Mouse (Mus musculus): ENCODE results near the gene Aldh16a1. TPM values are rescaled to one million over a fixed set of nuclear protein-coding genes. Genes with fewer than 3 reads are reported as not detected.
A peak's percentile ranks its signal among the peaks of the same experiment; 100 is the strongest.

Aldh16a1 gene
- polyA plus RNA-seq, 1 experiment from 2014 or later, result 106 TPM

DNA sequence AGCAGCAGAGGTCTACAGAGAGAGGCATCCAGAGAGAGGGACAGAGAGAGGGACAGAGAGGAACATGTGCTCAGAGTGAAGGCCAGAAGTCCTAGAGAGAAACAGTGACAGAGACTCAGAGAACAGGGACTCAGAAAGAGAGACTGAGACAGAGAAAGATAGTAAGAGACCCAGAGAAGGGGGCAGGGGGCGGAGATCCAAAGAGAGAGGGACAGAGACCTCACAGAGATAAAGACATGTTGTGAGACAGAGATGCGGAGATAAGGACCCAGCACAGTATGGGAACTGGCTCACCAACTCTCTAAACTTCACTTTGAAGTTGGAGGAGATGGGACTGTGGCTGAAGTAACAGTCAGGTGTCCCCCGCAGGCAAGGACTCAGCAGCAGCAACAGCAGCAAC lies 19.0 kb downstream of the Aldh16a1 start:
- no peak overlapping the region for H3K9ac ChIP-seq (ENCODE audit: low read depth, low read length)
- no peak for ATAC-seq
- H3K9me3 ChIP-seq (ENCODE audit: control insufficient read depth, low read length), result peaks cover 3% of the 10 kb centered on the region; the same call in 1 of the 2 replicates
- no peaks in the 10 kb centered on the region for H3K36me3 ChIP-seq (ENCODE audit: control insufficient read depth, insufficient read depth, low read length)
- H3K4me1 ChIP-seq (ENCODE audit: control insufficient read depth, insufficient read depth, low read length), result peaks cover 3% of the 10 kb centered on the region; the same call in 1 of the 2 replicates
- no peaks in the 10 kb centered on the region for H3K27me3 ChIP-seq (replicated peaks; ENCODE audit: control insufficient read depth, insufficient read depth, low read length)
- 87% methylated on average over 3 of the region's 3 CpGs for WGBS
- no peak overlapping the region for H3K27ac ChIP-seq (ENCODE audit: low read length)
- peak overlapping the region; percentile 79; the same call in 1 of the 2 replicates for H3K4me2 ChIP-seq (ENCODE audit: low read depth, low read length)
- peak overlapping the region; percentile 74 for H3K4me3 ChIP-seq (ENCODE audit: low read length)

DNA sequence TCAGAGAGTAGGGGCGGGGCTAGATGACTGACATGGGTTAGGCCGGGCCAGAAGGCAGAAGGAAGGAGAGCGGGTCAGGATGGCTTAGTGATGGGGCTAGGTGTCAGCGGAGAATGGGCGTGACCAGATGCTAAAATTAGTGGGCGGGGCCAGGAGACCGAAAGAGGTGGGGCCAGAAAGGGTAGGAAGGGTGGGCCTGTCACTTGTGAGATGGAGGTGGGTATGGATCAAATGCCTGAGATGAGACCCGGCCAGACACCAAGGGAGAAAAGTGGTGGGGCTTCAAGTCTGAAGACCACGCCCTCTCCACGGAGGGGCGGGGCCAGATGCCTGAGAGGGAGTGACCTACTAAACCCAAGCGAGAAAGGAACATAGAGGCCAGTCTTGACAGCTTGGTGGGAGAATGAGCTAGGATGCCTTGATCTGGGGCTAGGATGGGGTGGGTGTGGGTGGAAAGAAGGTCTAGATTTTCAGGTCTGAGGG lies 19.8 kb downstream of the Aldh16a1 start:
- no peak overlapping the region for H3K9ac ChIP-seq (ENCODE audit: low read depth, low read length)
- peaks cover 6% of the 10 kb centered on the region; the same call in 1 of the 2 replicates for H3K4me1 ChIP-seq (ENCODE audit: control insufficient read depth, insufficient read depth, low read length)
- 14% methylated on average over 12 of the region's 12 CpGs for WGBS
- no peak overlapping the region for H3K27ac ChIP-seq (ENCODE audit: low read length)
- H3K9me3 ChIP-seq (ENCODE audit: control insufficient read depth, low read length), result peaks cover 3% of the 10 kb centered on the region; the same call in 1 of the 2 replicates
- no peaks in the 10 kb centered on the region for H3K36me3 ChIP-seq (ENCODE audit: control insufficient read depth, insufficient read depth, low read length)
- no peak overlapping the region for H3K4me3 ChIP-seq (ENCODE audit: low read length)
- 0 out of 2 replicates have a peak, but pooled peaks have one; percentile 21 for ATAC-seq
- H3K4me2 ChIP-seq (ENCODE audit: low read depth, low read length), result no peak overlapping the region
- no peaks in the 10 kb centered on the region for H3K27me3 ChIP-seq (replicated peaks; ENCODE audit: control insufficient read depth, insufficient read depth, low read length)

DNA sequence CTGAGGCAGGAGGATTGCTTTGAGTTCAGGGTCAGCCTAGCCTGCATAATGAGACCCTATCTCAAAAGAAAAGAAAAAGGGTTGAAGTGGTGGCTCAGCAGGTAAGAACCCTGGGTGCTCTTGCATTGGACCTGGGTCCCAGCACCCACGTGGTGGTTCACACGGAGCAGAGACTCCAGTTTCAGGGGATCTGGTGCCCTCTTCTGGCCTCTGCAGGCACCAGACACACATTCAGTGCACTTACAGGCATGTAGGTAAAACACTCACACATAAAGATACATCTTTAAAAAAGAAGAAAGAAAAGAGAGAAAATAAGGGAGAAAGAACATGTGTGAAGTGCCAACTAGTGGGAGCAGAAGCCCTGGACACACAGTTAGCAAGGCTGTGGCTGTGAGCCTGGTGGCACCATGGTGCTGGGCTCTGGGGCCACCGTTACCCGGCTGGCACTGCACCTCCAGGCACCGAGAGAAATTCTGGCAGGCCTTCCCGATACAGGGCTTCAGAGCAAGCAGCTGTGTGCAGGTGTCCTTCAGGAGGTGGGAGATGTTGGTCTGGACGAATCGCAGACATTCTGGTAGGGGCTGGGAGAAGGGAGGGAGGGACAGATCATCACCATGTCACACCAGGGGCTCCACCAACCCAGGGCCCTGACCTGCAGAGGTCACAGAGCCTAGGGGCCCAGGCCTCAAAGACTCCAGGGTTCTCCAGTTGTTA lies 20.8 kb downstream of the Aldh16a1 start:
- Histone ChIP-seq H3K9ac (ENCODE audit: low read depth, low read length) (no peak overlapping the region), H3K9me3 (ENCODE audit: control insufficient read depth, low read length) (peaks cover 3% of the 10 kb centered on the region; the same call in 1 of the 2 replicates)
- 77% methylated on average over 8 of the region's 8 CpGs for WGBS

DNA sequence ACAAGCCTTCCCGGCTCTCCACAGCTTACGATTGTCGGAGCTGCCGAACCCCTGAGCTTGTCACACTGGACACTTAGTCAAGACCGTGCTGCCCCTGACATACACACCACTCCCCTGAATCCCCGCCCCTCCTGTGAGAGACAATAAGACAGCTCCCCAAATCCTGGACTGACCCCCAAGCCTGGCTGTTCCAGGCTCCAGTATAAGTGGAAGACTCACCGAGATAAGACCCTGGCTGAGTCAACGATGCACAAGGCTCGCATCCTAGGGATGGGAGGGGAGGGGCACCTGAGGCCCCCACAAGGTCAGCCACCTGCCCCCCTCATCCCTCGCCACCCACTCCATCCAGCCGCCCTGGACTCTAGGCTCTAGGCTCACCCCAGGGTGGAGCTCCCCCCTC lies 22.5 kb downstream of the Aldh16a1 start:
- Histone ChIP-seq H3K36me3 (ENCODE audit: control insufficient read depth, insufficient read depth, low read length) (peaks cover 5% of the 10 kb centered on the region; the same call in 1 of the 2 replicates), H3K27ac (ENCODE audit: low read length) (no peak overlapping the region), H3K4me3 (ENCODE audit: low read length) (no peak overlapping the region), H3K9me3 (ENCODE audit: control insufficient read depth, low read length) (peaks cover 3% of the 10 kb centered on the region; the same call in 1 of the 2 replicates), H3K4me1 (ENCODE audit: control insufficient read depth, insufficient read depth, low read length) (peaks cover 7% of the 10 kb centered on the region), H3K4me2 (ENCODE audit: low read depth, low read length) (no peak overlapping the region), H3K9ac (ENCODE audit: low read depth, low read length) (no peak overlapping the region), H3K27me3 (replicated peaks; ENCODE audit: control insufficient read depth, insufficient read depth, low read length) (no peaks in the 10 kb centered on the region)
- WGBS, result 77% methylated on average over 11 of the region's 11 CpGs
- no peak for ATAC-seq

More for the DNA sequence above, 20.8 kb downstream of the Aldh16a1 start:
- Histone ChIP-seq H3K4me3 (ENCODE audit: low read length) (no peak overlapping the region), H3K27ac (ENCODE audit: low read length) (no peak overlapping the region), H3K36me3 (ENCODE audit: control insufficient read depth, insufficient read depth, low read length) (no peaks in the 10 kb centered on the region), H3K4me1 (ENCODE audit: control insufficient read depth, insufficient read depth, low read length) (peaks cover 6% of the 10 kb centered on the region; the same call in 1 of the 2 replicates), H3K27me3 (replicated peaks; ENCODE audit: control insufficient read depth, insufficient read depth, low read length) (no peaks in the 10 kb centered on the region), H3K4me2 (ENCODE audit: low read depth, low read length) (no peak overlapping the region)
- ATAC-seq, result no peak

DNA sequence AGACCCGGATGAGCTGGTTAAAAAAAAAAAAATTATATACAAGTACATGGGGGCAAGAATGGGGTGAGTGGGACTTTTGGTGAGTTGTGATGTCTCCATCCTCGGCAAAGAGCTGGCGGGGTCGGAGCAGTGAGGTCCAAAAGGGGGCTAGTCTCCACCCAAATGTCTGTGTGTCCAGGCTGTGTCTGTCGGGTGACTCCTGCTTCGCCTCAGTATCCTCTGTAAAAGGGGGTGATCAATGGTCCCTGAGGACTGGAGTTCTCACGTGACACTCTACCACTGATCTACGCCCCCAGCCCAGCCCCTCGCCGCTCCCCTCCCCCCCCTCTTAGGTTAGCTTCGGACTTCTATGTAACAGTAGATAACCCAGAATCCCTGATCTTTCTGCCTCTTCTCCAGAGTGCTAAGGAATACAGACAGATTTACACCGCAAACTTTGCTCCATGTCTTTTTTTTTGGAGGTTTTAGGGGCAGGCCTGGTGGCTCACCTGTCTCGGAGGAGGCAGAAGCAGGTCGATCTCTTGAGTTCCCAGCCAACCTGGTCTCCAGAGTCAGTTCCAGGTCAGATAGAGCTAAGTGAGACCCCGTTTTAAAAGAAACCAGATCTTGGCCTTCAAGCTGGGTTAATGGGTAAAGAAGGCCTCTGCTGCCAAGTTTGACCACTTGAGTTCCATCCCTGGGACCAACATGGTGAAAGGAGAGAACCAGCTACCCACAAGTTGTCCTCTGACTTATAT lies 24.4 kb downstream of the Aldh16a1 start:
- 63% methylated on average over 15 of the region's 15 CpGs for WGBS
- H3K9ac ChIP-seq (ENCODE audit: low read depth, low read length), result peak overlapping the region; percentile 81
- H3K27me3 ChIP-seq (replicated peaks; ENCODE audit: control insufficient read depth, insufficient read depth, low read length), result no peaks in the 10 kb centered on the region
- no peak for ATAC-seq
- H3K36me3 ChIP-seq (ENCODE audit: control insufficient read depth, insufficient read depth, low read length), result peaks cover 20% of the 10 kb centered on the region
- peak overlapping the region; percentile 54 for H3K4me3 ChIP-seq (ENCODE audit: low read length)
- H3K9me3 ChIP-seq (ENCODE audit: control insufficient read depth, low read length), result peaks cover 3% of the 10 kb centered on the region; the same call in 1 of the 2 replicates
- peak overlapping the region; percentile 65 for H3K4me2 ChIP-seq (ENCODE audit: low read depth, low read length)
- H3K4me1 ChIP-seq (ENCODE audit: control insufficient read depth, insufficient read depth, low read length), result peaks cover 20% of the 10 kb centered on the region
- peak overlapping the region; percentile 92; the same call in 1 of the 2 replicates for H3K27ac ChIP-seq (ENCODE audit: low read length)

DNA sequence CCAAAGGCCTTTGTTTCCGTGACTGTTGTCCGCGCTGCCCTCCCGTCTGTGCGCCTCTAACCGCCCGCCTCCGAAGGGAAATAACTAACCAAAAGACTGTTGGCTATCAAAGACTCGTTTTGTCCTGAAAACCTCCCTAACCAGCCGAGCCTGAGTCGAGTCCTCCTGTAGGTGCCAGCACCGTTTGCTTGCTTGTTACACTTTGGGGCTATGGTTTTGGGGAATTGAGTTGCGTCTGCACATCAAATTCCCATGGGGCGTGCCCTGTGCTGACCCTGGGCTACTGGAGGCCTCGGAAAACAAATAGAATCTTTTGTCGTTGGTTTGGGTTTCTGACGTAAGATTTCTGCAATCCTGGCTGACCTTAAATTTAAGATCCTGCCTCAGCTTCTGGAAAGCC lies 25.1 kb downstream of the Aldh16a1 start:
- Histone ChIP-seq H3K36me3 (ENCODE audit: control insufficient read depth, insufficient read depth, low read length) (peaks cover 20% of the 10 kb centered on the region), H3K9me3 (ENCODE audit: control insufficient read depth, low read length) (peaks cover 3% of the 10 kb centered on the region; the same call in 1 of the 2 replicates), H3K4me2 (ENCODE audit: low read depth, low read length) (peak overlapping the region; percentile 65), H3K4me1 (ENCODE audit: control insufficient read depth, insufficient read depth, low read length) (peaks cover 21% of the 10 kb centered on the region), H3K27me3 (replicated peaks; ENCODE audit: control insufficient read depth, insufficient read depth, low read length) (no peaks in the 10 kb centered on the region), H3K27ac (ENCODE audit: low read length) (peak overlapping the region; percentile 92), H3K4me3 (ENCODE audit: low read length) (peak overlapping the region; percentile 54), H3K9ac (ENCODE audit: low read depth, low read length) (peak overlapping the region; percentile 81)
- ATAC-seq, result no peak
- 3% methylated on average over 17 of the region's 17 CpGs for WGBS

DNA sequence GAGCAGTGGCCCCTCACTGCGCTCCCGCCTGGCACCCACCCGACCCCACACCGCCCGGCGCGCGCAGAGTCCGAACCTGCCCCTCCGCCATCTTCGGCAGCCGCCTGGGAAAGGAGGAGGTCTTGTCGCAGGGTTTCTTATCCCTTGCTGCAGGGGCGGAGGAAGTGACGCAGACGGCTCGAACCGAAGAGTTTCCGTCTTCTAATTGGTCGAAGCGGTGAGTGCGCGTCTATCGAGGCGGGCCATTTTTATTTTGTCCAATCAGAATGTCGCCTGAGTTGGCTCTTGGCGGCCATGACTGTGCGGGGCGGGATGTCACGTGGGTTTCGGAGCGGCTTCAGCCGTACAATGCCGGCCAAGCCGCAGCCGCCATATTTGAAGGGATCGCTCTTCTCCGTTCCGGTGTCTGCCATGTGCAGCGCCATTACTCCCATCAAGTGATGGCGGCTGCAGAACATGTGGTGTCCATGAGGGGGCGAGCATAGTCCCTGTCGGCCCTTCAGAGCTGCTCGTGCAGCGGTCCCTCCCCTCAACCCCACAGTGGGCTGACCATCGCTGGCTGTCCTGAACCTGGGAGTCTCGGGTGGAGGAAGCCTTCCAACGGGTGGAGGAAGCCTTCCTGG lies 25.6 kb downstream of the Aldh16a1 start, which contains the start of gene Rpl13a:
Gene Rpl13a (minus strand): TSS at position 138 of the 623 bp plus-strand sequence.
- no peaks in the 10 kb centered on the region for H3K27me3 ChIP-seq (replicated peaks; ENCODE audit: control insufficient read depth, insufficient read depth, low read length)
- peak within 1 kb of the TSS; percentile 77 for H3K4me3 ChIP-seq (ENCODE audit: low read length)
- WGBS, result under 1% methylated on average over 48 of the region's 48 CpGs
- peaks cover 21% of the 10 kb centered on the region for H3K4me1 ChIP-seq (ENCODE audit: control insufficient read depth, insufficient read depth, low read length)
- H3K9ac ChIP-seq (ENCODE audit: low read depth, low read length), result peak within 1 kb of the TSS; percentile 97
- ATAC-seq, result peak; percentile 91
- H3K27ac ChIP-seq (ENCODE audit: low read length), result peak within 1 kb of the TSS; percentile 92
- H3K9me3 ChIP-seq (ENCODE audit: control insufficient read depth, low read length), result peaks cover 3% of the 10 kb centered on the region; the same call in 1 of the 2 replicates
- peaks cover 20% of the 10 kb centered on the region for H3K36me3 ChIP-seq (ENCODE audit: control insufficient read depth, insufficient read depth, low read length)
- peak within 1 kb of the TSS; percentile 73 for H3K4me2 ChIP-seq (ENCODE audit: low read depth, low read length)

DNA sequence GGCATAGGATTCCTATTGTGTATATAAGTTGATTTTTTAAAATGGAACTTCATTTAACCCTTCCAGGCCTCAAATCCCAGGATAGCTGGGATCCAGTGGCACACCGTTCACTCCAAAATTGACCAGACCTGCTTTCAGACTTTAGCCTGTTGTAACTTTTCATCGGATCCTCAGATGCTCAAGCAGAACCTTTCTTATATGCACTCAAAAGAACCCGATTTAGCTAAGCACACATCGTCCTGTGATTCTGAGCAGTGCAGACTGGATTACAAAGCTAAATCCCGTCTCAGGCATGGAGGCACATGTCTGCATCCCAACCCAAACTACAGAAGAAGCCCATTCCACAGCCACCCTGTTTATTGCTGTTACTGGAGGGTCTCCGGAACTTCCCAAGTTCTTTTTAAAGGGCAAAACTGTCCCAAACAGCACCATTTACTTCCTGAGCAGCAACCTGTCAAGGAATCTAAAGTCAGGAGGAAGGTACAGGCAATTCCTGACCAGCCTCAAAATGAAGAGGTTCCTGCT lies 26.6 kb downstream of the Aldh16a1 start:
- H3K27me3 ChIP-seq (replicated peaks; ENCODE audit: control insufficient read depth, insufficient read depth, low read length), result no peaks in the 10 kb centered on the region
- peak overlapping the region; percentile 77 for H3K4me3 ChIP-seq (ENCODE audit: low read length)
- H3K36me3 ChIP-seq (ENCODE audit: control insufficient read depth, insufficient read depth, low read length), result peaks cover 24% of the 10 kb centered on the region
- peaks cover 26% of the 10 kb centered on the region for H3K4me1 ChIP-seq (ENCODE audit: control insufficient read depth, insufficient read depth, low read length)
- 2% methylated on average over 6 of the region's 6 CpGs for WGBS
- H3K4me2 ChIP-seq (ENCODE audit: low read depth, low read length), result peak overlapping the region; percentile 73
- H3K9ac ChIP-seq (ENCODE audit: low read depth, low read length), result peak overlapping the region; percentile 97
- peak overlapping the region; percentile 83 for H3K27ac ChIP-seq (ENCODE audit: low read length)
- no peak for ATAC-seq
- no peaks in the 10 kb centered on the region for H3K9me3 ChIP-seq (ENCODE audit: control insufficient read depth, low read length)

Data from intestine, embryonic 16.5 days (tissue).